Mouse (Mus musculus): ENCODE data around the gene Cenpq. TPM values are rescaled to one million over a fixed set of nuclear protein-coding genes. Genes with fewer than 3 reads are reported as not detected.

Cenpq gene
- polyA plus RNA-seq, 1 experiment from 2014 or later = 20.1 TPM

GRCm38 (mm10) chr17:40874701-40875100, 60.1 kb downstream of the Cenpq start:
- no peak overlapping the region for H3K9ac ChIP-seq (ENCODE audit: low read length)
- H3K4me1 ChIP-seq (ENCODE audit: control insufficient read depth, insufficient read depth, low read length) = peaks cover 12% of the 10 kb centered on the region

DNA sequence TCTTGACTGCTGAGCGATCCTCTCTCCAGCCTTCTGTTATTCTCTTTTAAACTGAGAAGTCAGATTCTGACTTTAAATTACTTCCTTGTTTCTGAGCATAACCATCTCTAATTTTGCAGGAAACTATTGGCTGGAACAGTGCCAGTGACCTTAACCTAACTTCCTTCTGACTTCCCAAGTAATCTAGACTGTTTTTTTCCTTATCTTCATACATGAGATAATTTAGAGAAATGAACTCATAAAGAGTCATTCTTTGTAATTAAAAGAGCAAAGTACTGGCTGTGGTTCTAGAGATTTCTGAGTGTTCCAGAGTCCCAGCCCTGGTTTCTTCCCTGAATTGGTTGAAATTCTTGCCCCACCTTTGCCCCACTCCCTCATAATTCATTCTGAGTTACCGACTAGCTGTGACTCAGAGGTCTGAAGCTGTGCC, 61.2 kb downstream of the Cenpq start:
- H3K36me3 ChIP-seq (ENCODE audit: control insufficient read depth, insufficient read depth) = no peaks in the 10 kb centered on the region
- H3K27me3 ChIP-seq (ENCODE audit: control insufficient read depth, insufficient read depth, low read length) = no peaks in the 10 kb centered on the region
- H3K4me3 ChIP-seq (ENCODE audit: low read length) = no peak overlapping the region
- H3K9me3 ChIP-seq (replicated peaks; ENCODE audit: control insufficient read depth, low read length) = no peaks in the 10 kb centered on the region
- H3K4me1 ChIP-seq (ENCODE audit: control insufficient read depth, insufficient read depth, low read length) = peaks cover 18% of the 10 kb centered on the region
- 38% methylated on average over 2 of the region's 2 CpGs for WGBS
- H3K4me2 ChIP-seq (ENCODE audit: low read depth, low read length) = no peak overlapping the region
- H3K9ac ChIP-seq (ENCODE audit: low read length) = no peak overlapping the region
- no peak overlapping the region for H3K27ac ChIP-seq (ENCODE audit: low read length)
- no peak for ATAC-seq (replicated peaks; ENCODE audit: extremely low read depth, insufficient read depth, low FRiP score)

More at GRCm38 (mm10) chr17:40874701-40875100, 60.1 kb downstream of the Cenpq start:
- no peak overlapping the region for H3K27ac ChIP-seq (ENCODE audit: low read length)
- ATAC-seq (replicated peaks; ENCODE audit: extremely low read depth, insufficient read depth, low FRiP score) = no peak
- no peaks in the 10 kb centered on the region for H3K36me3 ChIP-seq (ENCODE audit: control insufficient read depth, insufficient read depth)
- no peak overlapping the region for H3K4me2 ChIP-seq (ENCODE audit: low read depth, low read length)
- H3K9me3 ChIP-seq (replicated peaks; ENCODE audit: control insufficient read depth, low read length) = no peaks in the 10 kb centered on the region
- H3K27me3 ChIP-seq (ENCODE audit: control insufficient read depth, insufficient read depth, low read length) = no peaks in the 10 kb centered on the region
- no peak overlapping the region for H3K4me3 ChIP-seq (ENCODE audit: low read length)
- WGBS = 75% methylated on average over 3 of the region's 3 CpGs

Other genes starting within 250 kb of the Cenpq start
- gene Esp1, start 207.9 kb downstream of the Cenpq start, polyA plus RNA-seq (2015; fragmentation: Nextera tagmentation; extraction: Ambion mirVana) = not detected in 2 replicates
- gene Crisp2, start 128.0 kb downstream of the Cenpq start, polyA plus RNA-seq (2015; fragmentation: Nextera tagmentation; extraction: Ambion mirVana) = not detected in 2 replicates
- 0.64 and 0.74 TPM in 2 replicates for gene Rhag, start 123.9 kb downstream of the Cenpq start, polyA plus RNA-seq (2015; fragmentation: Nextera tagmentation; extraction: Ambion mirVana)
- gene 9130008F23Rik, start 54.5 kb downstream of the Cenpq start, polyA plus RNA-seq (2015; fragmentation: Nextera tagmentation; extraction: Ambion mirVana) = 1.3 and 1.8 TPM in 2 replicates
- gene Glyatl3, start 20.7 kb downstream of the Cenpq start, polyA plus RNA-seq (2015; fragmentation: Nextera tagmentation; extraction: Ambion mirVana) = not detected in 2 replicates
- 46.8 and 50.9 TPM in 2 replicates for gene Mut, start 362 bp downstream of the Cenpq start, polyA plus RNA-seq (2015; fragmentation: Nextera tagmentation; extraction: Ambion mirVana)